Mouse (Mus musculus): ENCODE data around the gene Hist1h2af. TPM values are rescaled to one million over a fixed set of nuclear protein-coding genes. Genes with fewer than 3 reads are reported as not detected.
A peak's percentile ranks its signal among the peaks of the same experiment; 100 is the strongest.
"Not testable (repeated sequence)": the region's sequence is repeated elsewhere in the genome, so short reads cannot be mapped to it uniquely, and the experiment has no call there.

The Hist1h2af gene
- polyA plus RNA-seq, 1 experiment from 2014 or later, result 8.4 TPM

GRCm38 (mm10) chr13:23575271-23575851 lies 41.7 kb downstream of the Hist1h2af start, which contains the start of gene Hist1h3d:
Gene Hist1h3d (plus strand): TSS chr13:23575763.
- peak; percentile 78 for DNase-seq (ENCODE audit: low spot score)
- H3K4me3 ChIP-seq (ENCODE audit: low read depth, low read length), result peak within 1 kb of the TSS; percentile 41
- peak within 1 kb of the TSS; percentile 66 for H3K4me2 ChIP-seq (replicated peaks; ENCODE audit: low read depth, low read length)
- peaks cover 2% of the 10 kb centered on the region; the same call in 1 of the 2 replicates for H3K4me1 ChIP-seq (replicated peaks; ENCODE audit: control insufficient read depth, insufficient read depth, low read length)
- under 1% methylated on average over 18 of the region's 18 CpGs for WGBS
- no peaks in the 10 kb centered on the region for H3K36me3 ChIP-seq (ENCODE audit: control insufficient read depth, insufficient read depth, low read length)
- peak within 1 kb of the TSS; percentile 77 for H3K27ac ChIP-seq (ENCODE audit: low read depth, low read length)
- H3K27me3 ChIP-seq (ENCODE audit: control insufficient read depth, insufficient read depth, low read length), result no peaks in the 10 kb centered on the region
- peak; percentile 63 for ATAC-seq (ENCODE audit: low FRiP score)
- H3K9me3 ChIP-seq (ENCODE audit: control insufficient read depth, low read length), result no peaks in the 10 kb centered on the region
- H3K9ac ChIP-seq (ENCODE audit: low read depth, low read length), result peak within 1 kb of the TSS; percentile 65

DNA sequence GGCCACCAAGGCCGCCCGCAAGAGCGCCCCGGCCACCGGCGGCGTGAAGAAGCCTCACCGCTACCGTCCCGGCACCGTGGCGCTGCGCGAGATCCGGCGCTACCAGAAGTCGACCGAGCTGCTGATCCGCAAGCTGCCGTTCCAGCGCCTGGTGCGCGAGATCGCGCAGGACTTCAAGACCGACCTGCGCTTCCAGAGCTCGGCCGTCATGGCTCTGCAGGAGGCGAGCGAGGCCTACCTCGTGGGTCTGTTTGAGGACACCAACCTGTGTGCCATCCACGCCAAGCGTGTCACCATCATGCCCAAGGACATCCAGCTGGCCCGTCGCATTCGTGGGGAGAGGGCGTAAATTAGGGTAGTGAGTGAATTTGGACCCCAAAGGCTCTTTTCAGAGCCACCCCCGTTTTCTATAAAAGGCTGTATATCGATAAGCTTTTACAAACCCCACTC lies 42.2 kb downstream of the Hist1h2af start:
- Histone ChIP-seq H3K4me3 (ENCODE audit: low read depth, low read length) (peak overlapping the region; percentile 41), H3K4me2 (replicated peaks; ENCODE audit: low read depth, low read length) (peak overlapping the region; percentile 66), H3K27ac (ENCODE audit: low read depth, low read length) (peak overlapping the region; percentile 77), H3K9ac (ENCODE audit: low read depth, low read length) (peak overlapping the region; percentile 65)
- H3K9me3 ChIP-seq (ENCODE audit: control insufficient read depth, low read length); H3K27me3 ChIP-seq (ENCODE audit: control insufficient read depth, insufficient read depth, low read length); H3K4me1 ChIP-seq (replicated peaks; ENCODE audit: control insufficient read depth, insufficient read depth, low read length); H3K36me3 ChIP-seq (ENCODE audit: control insufficient read depth, insufficient read depth, low read length); ATAC-seq (ENCODE audit: low FRiP score): not testable (repeated sequence)
- DNase-seq (ENCODE audit: low spot score), result peak; percentile 54
- 2% methylated on average over 8 of the region's 40 CpGs for WGBS

- Histone ChIP-seq H3K4me2 (replicated peaks; ENCODE audit: low read depth, low read length) (peak overlapping the region; percentile 66), H3K4me3 (ENCODE audit: low read depth, low read length) (peak overlapping the region; percentile 41), H3K9me3 (ENCODE audit: control insufficient read depth, low read length) (no peaks in the 10 kb centered on the region), H3K27me3 (ENCODE audit: control insufficient read depth, insufficient read depth, low read length) (no peaks in the 10 kb centered on the region), H3K36me3 (ENCODE audit: control insufficient read depth, insufficient read depth, low read length) (no peaks in the 10 kb centered on the region), H3K9ac (ENCODE audit: low read depth, low read length) (peak overlapping the region; percentile 65), H3K27ac (ENCODE audit: low read depth, low read length) (peak overlapping the region; percentile 77), H3K4me1 (replicated peaks; ENCODE audit: control insufficient read depth, insufficient read depth, low read length) (peaks cover 2% of the 10 kb centered on the region; the same call in 1 of the 2 replicates)
- ATAC-seq (ENCODE audit: low FRiP score) (no peak), DNase-seq (ENCODE audit: low spot score) (peak; percentile 56)
- 2% methylated on average over 7 of the region's 7 CpGs for WGBS
Measured at GRCm38 (mm10) chr13:23576351-23576881, 42.7 kb downstream of the Hist1h2af start.

DNA sequence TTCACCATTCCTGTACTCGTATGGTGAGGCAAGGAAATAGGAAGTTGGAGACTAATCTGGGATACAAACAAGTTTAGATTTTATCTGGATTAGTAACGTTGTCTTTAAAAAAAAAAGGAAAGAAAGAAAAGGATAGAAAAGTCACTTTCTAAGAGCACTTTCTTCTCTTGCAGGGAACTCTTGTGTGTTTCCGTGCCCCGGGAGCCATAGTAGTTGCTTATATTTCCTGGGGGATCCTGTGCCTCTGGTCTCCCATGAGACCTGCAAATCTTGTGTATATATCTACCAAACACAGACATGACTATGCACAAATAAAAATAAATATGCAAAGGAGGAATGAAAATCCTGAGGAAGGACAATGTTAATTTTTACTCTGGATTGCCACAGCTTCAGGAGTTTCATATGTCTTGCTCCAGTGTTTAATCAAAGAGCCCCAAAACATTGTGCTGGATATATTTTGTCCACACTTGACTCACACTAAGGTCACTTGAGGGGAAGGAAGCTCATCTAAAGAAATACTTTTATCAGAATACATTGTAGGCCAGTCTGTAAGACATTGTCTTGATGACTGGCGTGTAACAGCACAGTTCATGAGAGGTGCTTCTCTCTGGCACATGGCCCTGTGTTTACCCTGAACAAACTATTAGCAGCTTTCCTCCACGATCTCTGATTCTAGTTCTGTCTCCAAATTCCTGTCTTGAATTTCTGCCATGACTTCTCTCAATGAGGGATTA lies 43.4 kb downstream of the Hist1h2af start:
- Histone ChIP-seq H3K4me2 (replicated peaks; ENCODE audit: low read depth, low read length) (peak overlapping the region; percentile 66), H3K36me3 (ENCODE audit: control insufficient read depth, insufficient read depth, low read length) (no peaks in the 10 kb centered on the region), H3K9ac (ENCODE audit: low read depth, low read length) (peak overlapping the region; percentile 65), H3K4me1 (replicated peaks; ENCODE audit: control insufficient read depth, insufficient read depth, low read length) (peaks cover 2% of the 10 kb centered on the region; the same call in 1 of the 2 replicates), H3K4me3 (ENCODE audit: low read depth, low read length) (peak overlapping the region; percentile 41), H3K27ac (ENCODE audit: low read depth, low read length) (peak overlapping the region; percentile 77), H3K27me3 (ENCODE audit: control insufficient read depth, insufficient read depth, low read length) (no peaks in the 10 kb centered on the region), H3K9me3 (ENCODE audit: control insufficient read depth, low read length) (no peaks in the 10 kb centered on the region)
- ATAC-seq (ENCODE audit: low FRiP score), result no peak
- peak; percentile 37 for DNase-seq (ENCODE audit: low spot score)
- 47% methylated on average over 6 of the region's 6 CpGs for WGBS

GRCm38 (mm10) chr13:23577835-23578234 lies 44.1 kb downstream of the Hist1h2af start:
- H3K4me3 ChIP-seq (ENCODE audit: low read depth, low read length), result no peak overlapping the region
- 87% methylated on average over 1 of the region's 1 CpGs for WGBS
- H3K9ac ChIP-seq (ENCODE audit: low read depth, low read length), result no peak overlapping the region
- ATAC-seq (ENCODE audit: low FRiP score), result no peak
- peaks cover 2% of the 10 kb centered on the region; the same call in 1 of the 2 replicates for H3K4me1 ChIP-seq (replicated peaks; ENCODE audit: control insufficient read depth, insufficient read depth, low read length)
- H3K27me3 ChIP-seq (ENCODE audit: control insufficient read depth, insufficient read depth, low read length), result no peaks in the 10 kb centered on the region
- no peak overlapping the region for H3K4me2 ChIP-seq (replicated peaks; ENCODE audit: low read depth, low read length)
- DNase-seq (ENCODE audit: low spot score), result no peak
- H3K36me3 ChIP-seq (ENCODE audit: control insufficient read depth, insufficient read depth, low read length), result no peaks in the 10 kb centered on the region
- no peaks in the 10 kb centered on the region for H3K9me3 ChIP-seq (ENCODE audit: control insufficient read depth, low read length)
- H3K27ac ChIP-seq (ENCODE audit: low read depth, low read length), result 0 out of 2 replicates have a peak overlapping the region, but pooled peaks have one; percentile 24

GRCm38 (mm10) chr13:23581408-23582218 lies 47.9 kb downstream of the Hist1h2af start, which contains the start of gene Hist1h4d:
Gene Hist1h4d (plus strand): TSS chr13:23581598.
- peaks cover 3% of the 10 kb centered on the region; the same call in 1 of the 2 replicates for H3K4me1 ChIP-seq (replicated peaks; ENCODE audit: control insufficient read depth, insufficient read depth, low read length)
- no peaks in the 10 kb centered on the region for H3K36me3 ChIP-seq (ENCODE audit: control insufficient read depth, insufficient read depth, low read length)
- H3K27ac ChIP-seq (ENCODE audit: low read depth, low read length), result peak within 1 kb of the TSS; percentile 88
- peak within 1 kb of the TSS; percentile 63 for H3K9ac ChIP-seq (ENCODE audit: low read depth, low read length)
- peak; percentile 90 for ATAC-seq (ENCODE audit: low FRiP score)
- peak within 1 kb of the TSS; percentile 83 for H3K4me2 ChIP-seq (replicated peaks; ENCODE audit: low read depth, low read length)
- H3K27me3 ChIP-seq (ENCODE audit: control insufficient read depth, insufficient read depth, low read length), result no peaks in the 10 kb centered on the region
- WGBS, result under 1% methylated on average over 43 of the region's 43 CpGs
- no peaks in the 10 kb centered on the region for H3K9me3 ChIP-seq (ENCODE audit: control insufficient read depth, low read length)
- H3K4me3 ChIP-seq (ENCODE audit: low read depth, low read length), result peak within 1 kb of the TSS; percentile 44
- DNase-seq (ENCODE audit: low spot score), result peak; percentile 99

DNA sequence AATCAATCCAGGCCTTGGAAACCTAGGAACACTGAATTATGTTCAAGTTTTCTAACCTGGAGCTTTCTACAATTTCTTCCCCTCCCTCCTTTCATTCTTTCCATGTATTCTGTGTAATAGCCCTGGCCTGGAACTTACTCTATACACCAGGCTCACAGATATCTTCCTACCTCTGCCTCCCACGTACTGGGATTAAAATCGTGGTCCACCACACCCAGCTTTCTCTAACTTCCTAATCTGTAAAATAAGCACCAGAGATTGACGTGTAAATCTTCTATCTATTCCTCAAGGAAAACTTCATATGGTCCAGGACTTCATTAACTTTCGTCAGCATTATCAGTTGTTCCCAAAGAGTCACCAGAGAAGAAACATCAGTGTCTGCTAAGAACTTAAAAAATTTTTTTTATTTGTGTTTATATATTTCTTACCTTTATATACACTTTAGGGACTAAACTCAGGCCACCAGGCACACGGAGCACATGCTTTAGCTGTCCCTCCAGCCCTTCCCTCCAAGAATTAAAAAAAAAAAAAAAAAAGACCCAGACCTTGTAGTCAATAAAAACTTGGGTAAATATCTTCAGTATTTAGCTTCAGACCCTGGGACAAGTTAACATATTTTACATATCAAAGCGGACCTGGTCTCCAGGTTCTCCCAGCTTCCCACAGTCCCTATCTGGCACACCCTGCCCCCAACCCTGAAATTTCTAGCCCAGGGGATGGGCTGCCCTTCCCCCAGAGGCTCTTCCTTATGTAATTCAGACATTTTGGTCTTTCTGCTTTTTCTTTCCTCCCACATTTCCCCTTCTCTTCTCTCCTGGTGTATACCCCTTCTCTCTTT lies 48.7 kb downstream of the Hist1h2af start:
- no peaks in the 10 kb centered on the region for H3K36me3 ChIP-seq (ENCODE audit: control insufficient read depth, insufficient read depth, low read length)
- WGBS, result 5% methylated on average over 6 of the region's 6 CpGs
- peaks cover 3% of the 10 kb centered on the region; the same call in 1 of the 2 replicates for H3K4me1 ChIP-seq (replicated peaks; ENCODE audit: control insufficient read depth, insufficient read depth, low read length)
- peak overlapping the region; percentile 88 for H3K27ac ChIP-seq (ENCODE audit: low read depth, low read length)
- peak overlapping the region; percentile 44 for H3K4me3 ChIP-seq (ENCODE audit: low read depth, low read length)
- peak overlapping the region; percentile 63 for H3K9ac ChIP-seq (ENCODE audit: low read depth, low read length)
- DNase-seq (ENCODE audit: low spot score) (peak; percentile 49), ATAC-seq (ENCODE audit: low FRiP score) (no peak)
- no peaks in the 10 kb centered on the region for H3K9me3 ChIP-seq (ENCODE audit: control insufficient read depth, low read length)
- peak overlapping the region; percentile 83 for H3K4me2 ChIP-seq (replicated peaks; ENCODE audit: low read depth, low read length)
- H3K27me3 ChIP-seq (ENCODE audit: control insufficient read depth, insufficient read depth, low read length), result no peaks in the 10 kb centered on the region

Data from hindbrain, embryonic 11.5 days (tissue).